Mouse (Mus musculus): ENCODE measurements around the gene Atn1. TPM values are rescaled to one million over a fixed set of nuclear protein-coding genes. Genes with fewer than 3 reads are reported as not detected.
A peak's percentile ranks its signal among the peaks of the same experiment; 100 is the strongest.

Atn1 gene
- polyA plus RNA-seq, 1 experiment from 2014 or later = 14.0 TPM

DNA sequence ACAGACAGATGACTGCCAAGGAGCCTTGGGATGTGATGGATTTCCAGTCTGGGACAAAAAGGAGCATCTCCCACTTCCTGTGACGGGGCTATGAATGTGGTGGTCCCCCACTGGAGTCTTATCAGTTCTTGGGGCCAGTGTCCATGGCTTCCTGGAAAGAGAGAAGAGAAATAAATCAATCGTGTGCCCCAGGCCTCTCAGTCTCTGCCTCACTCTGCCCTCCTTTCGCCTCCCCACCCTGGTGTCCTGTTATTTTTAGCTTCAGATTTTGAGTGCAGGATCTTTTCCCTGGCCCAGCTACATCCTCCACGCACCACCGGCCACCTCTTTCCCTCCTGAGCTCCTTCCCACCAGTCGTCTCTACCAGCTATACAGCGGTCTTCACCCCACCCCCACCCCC is 13.7 kb upstream of the Atn1 start:
- H3K9me3 ChIP-seq (ENCODE audit: control insufficient read depth, low read length) = no peaks in the 10 kb centered on the region
- no peak overlapping the region for H3K27ac ChIP-seq (ENCODE audit: low read length)
- H3K4me3 ChIP-seq (ENCODE audit: low read length) = peak overlapping the region; percentile 56; the same call in 1 of the 2 replicates
- H3K4me2 ChIP-seq (ENCODE audit: low read depth, low read length) = peak overlapping the region; percentile 95
- ATAC-seq (ENCODE audit: low read depth) = no peak
- no peaks in the 10 kb centered on the region for H3K36me3 ChIP-seq (ENCODE audit: control insufficient read depth, insufficient read depth, low read length)
- H3K9ac ChIP-seq (ENCODE audit: low read length) = no peak overlapping the region; the same call in 1 of the 2 replicates
- H3K27me3 ChIP-seq (ENCODE audit: control insufficient read depth, insufficient read depth, low read depth, low read length) = peaks cover 3% of the 10 kb centered on the region
- peaks cover 12% of the 10 kb centered on the region; the same call in 1 of the 2 replicates for H3K4me1 ChIP-seq (replicated peaks; ENCODE audit: control insufficient read depth, insufficient read depth, low read length)
- 49% methylated on average over 7 of the region's 7 CpGs for WGBS

- Histone ChIP-seq H3K9ac (ENCODE audit: low read length) (peak within 1 kb of the TSS; percentile 69), H3K27ac (ENCODE audit: low read length) (no peak within 1 kb of the TSS), H3K4me2 (ENCODE audit: low read depth, low read length) (peak within 1 kb of the TSS; percentile 95), H3K9me3 (ENCODE audit: control insufficient read depth, low read length) (no peaks in the 10 kb centered on the region), H3K36me3 (ENCODE audit: control insufficient read depth, insufficient read depth, low read length) (no peaks in the 10 kb centered on the region), H3K27me3 (ENCODE audit: control insufficient read depth, insufficient read depth, low read depth, low read length) (peaks cover 3% of the 10 kb centered on the region), H3K4me1 (replicated peaks; ENCODE audit: control insufficient read depth, insufficient read depth, low read length) (peaks cover 12% of the 10 kb centered on the region; the same call in 1 of the 2 replicates), H3K4me3 (ENCODE audit: low read length) (peak within 1 kb of the TSS; percentile 56)
- 1% methylated on average over 54 of the region's 54 CpGs for WGBS
- peak; percentile 79 for ATAC-seq (ENCODE audit: low read depth)
These were observed 12.9 kb upstream of the Atn1 start, which contains the start of gene Eno2 for GRCm38 (mm10) chr6:124769101-124769765. Eno2 (minus strand) TSS chr6:124769673.

- ATAC-seq (ENCODE audit: low read depth) = no peak
- H3K9ac ChIP-seq (ENCODE audit: low read length) = peak overlapping the region; percentile 69
- H3K36me3 ChIP-seq (ENCODE audit: control insufficient read depth, insufficient read depth, low read length) = no peaks in the 10 kb centered on the region
- peak overlapping the region; percentile 95 for H3K4me2 ChIP-seq (ENCODE audit: low read depth, low read length)
- peak overlapping the region; percentile 56 for H3K4me3 ChIP-seq (ENCODE audit: low read length)
- no peak overlapping the region for H3K27ac ChIP-seq (ENCODE audit: low read length)
- 6% methylated on average over 9 of the region's 9 CpGs for WGBS
- H3K9me3 ChIP-seq (ENCODE audit: control insufficient read depth, low read length) = no peaks in the 10 kb centered on the region
- H3K4me1 ChIP-seq (replicated peaks; ENCODE audit: control insufficient read depth, insufficient read depth, low read length) = peaks cover 12% of the 10 kb centered on the region; the same call in 1 of the 2 replicates
- H3K27me3 ChIP-seq (ENCODE audit: control insufficient read depth, insufficient read depth, low read depth, low read length) = peaks cover 3% of the 10 kb centered on the region
These were observed 12.3 kb upstream of the Atn1 start for GRCm38 (mm10) chr6:124768704-124769044.

DNA sequence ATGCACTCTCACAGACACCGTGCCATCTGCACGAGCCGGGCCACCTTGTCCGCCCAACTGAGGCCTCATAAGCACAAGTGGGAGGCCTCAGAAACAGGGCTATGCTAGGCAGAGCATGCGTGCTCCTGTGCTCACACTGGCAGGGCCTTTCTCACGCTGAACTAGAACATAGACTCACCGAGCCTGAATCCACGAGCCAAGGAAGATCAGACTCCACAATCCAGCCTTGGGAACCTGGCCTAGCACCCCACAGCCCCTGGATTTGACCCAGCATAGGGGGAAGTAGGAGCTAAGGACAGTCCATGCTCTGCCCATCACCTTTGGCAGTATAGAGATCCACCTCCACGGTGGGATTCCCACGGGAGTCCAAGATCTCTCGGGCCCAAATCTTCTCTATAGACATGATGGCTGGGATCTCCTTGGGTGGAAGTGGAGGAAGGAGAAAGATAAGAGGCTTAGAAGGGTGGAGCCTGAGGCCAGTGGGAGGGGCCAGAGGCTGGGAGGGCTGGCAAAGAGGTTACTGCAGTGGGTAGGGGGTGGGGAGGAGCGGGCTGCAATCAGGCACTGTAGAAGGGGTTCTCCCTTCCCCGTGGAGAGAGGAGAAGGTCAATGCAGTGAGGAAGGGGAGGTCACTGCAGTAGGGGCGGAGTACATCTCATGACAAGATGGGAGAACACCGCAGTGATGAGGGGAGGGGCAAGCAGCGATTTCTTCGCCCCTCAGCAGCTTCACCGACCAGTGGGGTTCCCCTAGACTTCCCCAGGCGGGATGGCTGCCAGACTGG is 11.8 kb upstream of the Atn1 start:
- no peak overlapping the region for H3K27ac ChIP-seq (ENCODE audit: low read length)
- ATAC-seq (ENCODE audit: low read depth) = no peak
- H3K9me3 ChIP-seq (ENCODE audit: control insufficient read depth, low read length) = no peaks in the 10 kb centered on the region
- 0 out of 2 replicates have a peak overlapping the region, but pooled peaks have one; percentile 15 for H3K9ac ChIP-seq (ENCODE audit: low read length)
- peaks cover 12% of the 10 kb centered on the region; the same call in 1 of the 2 replicates for H3K4me1 ChIP-seq (replicated peaks; ENCODE audit: control insufficient read depth, insufficient read depth, low read length)
- 23% methylated on average over 19 of the region's 19 CpGs for WGBS
- no peaks in the 10 kb centered on the region for H3K36me3 ChIP-seq (ENCODE audit: control insufficient read depth, insufficient read depth, low read length)
- H3K27me3 ChIP-seq (ENCODE audit: control insufficient read depth, insufficient read depth, low read depth, low read length) = peaks cover 3% of the 10 kb centered on the region
- H3K4me2 ChIP-seq (ENCODE audit: low read depth, low read length) = peak overlapping the region; percentile 95
- H3K4me3 ChIP-seq (ENCODE audit: low read length) = peak overlapping the region; percentile 56

DNA sequence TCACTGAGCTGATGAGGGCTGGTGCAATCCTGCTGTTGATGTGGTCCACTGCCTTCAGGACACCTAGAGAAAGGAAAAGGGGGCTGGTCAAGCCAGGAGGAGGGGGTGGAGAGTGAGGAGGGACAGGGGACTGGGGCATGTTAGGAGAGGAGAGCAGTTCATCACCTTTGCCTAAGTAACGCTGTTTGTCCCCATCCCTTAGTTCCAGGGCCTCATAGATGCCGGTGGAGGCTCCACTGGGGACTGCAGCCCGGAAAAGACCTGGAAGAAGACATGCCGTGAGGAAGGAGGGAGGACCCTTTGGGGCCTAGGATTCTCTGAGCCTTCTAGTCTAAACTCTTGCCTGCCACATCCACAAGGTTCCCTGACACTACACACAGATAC is 11.2 kb upstream of the Atn1 start:
- 57% methylated on average over 4 of the region's 4 CpGs for WGBS
- no peak overlapping the region for H3K9ac ChIP-seq (ENCODE audit: low read length)
- no peak for ATAC-seq (ENCODE audit: low read depth)
- H3K4me3 ChIP-seq (ENCODE audit: low read length) = no peak overlapping the region
- H3K27me3 ChIP-seq (ENCODE audit: control insufficient read depth, insufficient read depth, low read depth, low read length) = peaks cover 3% of the 10 kb centered on the region
- no peak overlapping the region for H3K4me2 ChIP-seq (ENCODE audit: low read depth, low read length)
- H3K27ac ChIP-seq (ENCODE audit: low read length) = no peak overlapping the region
- H3K36me3 ChIP-seq (ENCODE audit: control insufficient read depth, insufficient read depth, low read length) = no peaks in the 10 kb centered on the region
- H3K4me1 ChIP-seq (replicated peaks; ENCODE audit: control insufficient read depth, insufficient read depth, low read length) = peaks cover 12% of the 10 kb centered on the region; the same call in 1 of the 2 replicates
- no peaks in the 10 kb centered on the region for H3K9me3 ChIP-seq (ENCODE audit: control insufficient read depth, low read length)

DNA sequence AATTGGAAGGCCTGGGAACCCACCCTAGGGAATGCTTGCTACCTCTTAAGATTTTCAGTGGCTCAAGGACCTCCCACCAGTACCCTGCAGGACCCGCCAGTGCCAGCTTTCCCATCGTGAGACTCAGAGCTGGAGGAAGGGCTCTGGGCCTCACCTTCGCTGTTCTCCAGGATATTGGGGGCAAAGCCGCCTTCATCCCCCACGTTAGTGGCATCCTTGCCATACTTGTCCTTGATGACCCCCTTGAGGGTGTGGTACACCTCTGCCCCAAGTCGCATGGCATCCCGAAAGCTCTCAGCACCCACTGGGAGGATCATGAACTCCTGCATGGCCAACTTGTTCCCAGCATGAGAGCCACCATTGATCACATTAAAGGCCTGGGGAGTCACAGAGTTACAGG is 9.6 kb upstream of the Atn1 start:
- peaks cover 12% of the 10 kb centered on the region; the same call in 1 of the 2 replicates for H3K4me1 ChIP-seq (replicated peaks; ENCODE audit: control insufficient read depth, insufficient read depth, low read length)
- H3K9me3 ChIP-seq (ENCODE audit: control insufficient read depth, low read length) = no peaks in the 10 kb centered on the region
- H3K4me2 ChIP-seq (ENCODE audit: low read depth, low read length) = no peak overlapping the region
- no peak overlapping the region for H3K9ac ChIP-seq (ENCODE audit: low read length)
- no peaks in the 10 kb centered on the region for H3K36me3 ChIP-seq (ENCODE audit: control insufficient read depth, insufficient read depth, low read length)
- H3K27ac ChIP-seq (ENCODE audit: low read length) = no peak overlapping the region
- H3K27me3 ChIP-seq (ENCODE audit: control insufficient read depth, insufficient read depth, low read depth, low read length) = peaks cover 3% of the 10 kb centered on the region
- no peak overlapping the region for H3K4me3 ChIP-seq (ENCODE audit: low read length)
- no peak for ATAC-seq (ENCODE audit: low read depth)
- 82% methylated on average over 7 of the region's 7 CpGs for WGBS

GRCm38 (mm10) chr6:124759259-124759658 is 2.9 kb upstream of the Atn1 start:
- no peaks in the 10 kb centered on the region for H3K9me3 ChIP-seq (ENCODE audit: control insufficient read depth, low read length)
- H3K27me3 ChIP-seq (ENCODE audit: control insufficient read depth, insufficient read depth, low read depth, low read length) = no peaks in the 10 kb centered on the region
- 3% methylated on average over 5 of the region's 5 CpGs for WGBS
- H3K4me3 ChIP-seq (ENCODE audit: low read length) = no peak overlapping the region; the same call in 1 of the 2 replicates
- peak overlapping the region; percentile 53 for H3K4me2 ChIP-seq (ENCODE audit: low read depth, low read length)
- peak overlapping the region; percentile 92 for H3K9ac ChIP-seq (ENCODE audit: low read length)
- H3K36me3 ChIP-seq (ENCODE audit: control insufficient read depth, insufficient read depth, low read length) = no peaks in the 10 kb centered on the region
- peaks cover 33% of the 10 kb centered on the region for H3K4me1 ChIP-seq (replicated peaks; ENCODE audit: control insufficient read depth, insufficient read depth, low read length)
- peak overlapping the region; percentile 97 for H3K27ac ChIP-seq (ENCODE audit: low read length)
- no peak for ATAC-seq (ENCODE audit: low read depth)

DNA sequence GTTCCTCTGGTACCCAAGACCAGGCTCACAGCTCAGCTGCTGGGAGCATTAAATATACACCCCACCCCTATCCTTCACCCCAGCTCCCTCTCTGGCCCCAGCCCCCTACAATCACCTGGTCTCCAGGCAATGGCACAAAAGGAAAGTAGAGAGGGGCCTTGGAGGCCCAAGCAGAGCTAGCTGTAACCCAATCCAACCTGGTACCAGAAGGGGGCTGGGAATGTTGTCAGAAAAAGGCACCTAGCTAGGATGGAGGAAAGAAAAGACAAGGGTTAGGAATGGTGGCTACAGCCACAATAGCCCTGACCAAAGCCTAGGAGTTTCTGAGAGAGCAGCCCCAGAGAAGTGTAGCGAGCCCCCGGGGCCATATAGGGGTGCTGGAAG is 2.5 kb upstream of the Atn1 start:
- peak overlapping the region; percentile 92 for H3K9ac ChIP-seq (ENCODE audit: low read length)
- WGBS = 46% methylated on average over 2 of the region's 2 CpGs

More for the DNA sequence above, 2.5 kb upstream of the Atn1 start:
- H3K36me3 ChIP-seq (ENCODE audit: control insufficient read depth, insufficient read depth, low read length) = no peaks in the 10 kb centered on the region
- ATAC-seq (ENCODE audit: low read depth) = no peak
- peak overlapping the region; percentile 53 for H3K4me2 ChIP-seq (ENCODE audit: low read depth, low read length)
- no peaks in the 10 kb centered on the region for H3K27me3 ChIP-seq (ENCODE audit: control insufficient read depth, insufficient read depth, low read depth, low read length)
- peaks cover 37% of the 10 kb centered on the region for H3K4me1 ChIP-seq (replicated peaks; ENCODE audit: control insufficient read depth, insufficient read depth, low read length)
- no peak overlapping the region; the same call in 1 of the 2 replicates for H3K4me3 ChIP-seq (ENCODE audit: low read length)
- H3K27ac ChIP-seq (ENCODE audit: low read length) = peak overlapping the region; percentile 97
- no peaks in the 10 kb centered on the region for H3K9me3 ChIP-seq (ENCODE audit: control insufficient read depth, low read length)

All from lung, embryonic 16.5 days (tissue).